Mouse (Mus musculus) bone marrow macrophage, adult 2 months (primary cell): ENCODE measurements at regions not wholly inside any gene's neighbourhood (a gene's known extent, or its start where the extent isn't known, plus 50 kb on each side); places are given as distances from the start of the nearest gene placed in this dataset.

Experiments used
- H3K27ac ChIP-seq: 2 replicates; pipeline ENCODE4 v1.5.1; 2012; ENCODE audit warnings: low read depth, low read length; ENCODE audit not compliant: insufficient read depth
- H3K4me1 ChIP-seq: 2 replicates; pipeline ENCODE4 v1.6.1; 2012; ENCODE audit warnings: low read length; ENCODE audit not compliant: control insufficient read depth, insufficient read depth
- H3K4me3 ChIP-seq: 2 replicates; pipeline ENCODE4 v1.5.1; 2012; ENCODE audit warnings: mild to moderate bottlenecking, low read length, moderate library complexity; ENCODE audit not compliant: insufficient read depth
- CTCF ChIP-seq: IDR thresholded peaks from 2 replicates; pipeline ENCODE4 v1.5.1; 2012; ENCODE audit warnings: low read depth, mild to moderate bottlenecking, low read length, moderate library complexity
- POLR2A ChIP-seq: IDR thresholded peaks from 2 replicates; pipeline ENCODE4 v1.6.1; 2012; ENCODE audit warnings: mild to moderate bottlenecking, low read depth, low read length, borderline replicate concordance

- no peak for TF ChIP-seq CTCF
- TF ChIP-seq POLR2A, result no peak
- Histone ChIP-seq H3K4me1 (peaks cover 3% of the 10 kb centered on the region; the same call in 1 of the 2 replicates), H3K4me3 (no peak overlapping the region)
Observed at GRCm38 (mm10) chr2:26787312-26787711, 77.5 kb downstream of the Abo start.

GRCm38 (mm10) chr2:26777016-26777415, 87.8 kb downstream of the Abo start:
- peaks cover 4% of the 10 kb centered on the region; the same call in 1 of the 2 replicates for H3K4me1 ChIP-seq
- H3K4me3 ChIP-seq, result no peak overlapping the region
- TF ChIP-seq POLR2A (no peak), CTCF (no peak)
- H3K27ac ChIP-seq, result no peak overlapping the region

More at GRCm38 (mm10) chr2:26787312-26787711, 77.5 kb downstream of the Abo start:
- no peak overlapping the region for H3K27ac ChIP-seq

GRCm38 (mm10) chr2:26753357-26753756, 82.3 kb upstream of the Lcn4 start:
- Histone ChIP-seq H3K4me1 (peaks cover 8% of the 10 kb centered on the region), H3K4me3 (no peak overlapping the region), H3K27ac (no peak overlapping the region)
- TF ChIP-seq POLR2A (no peak), CTCF (no peak)

- no peak overlapping the region for H3K4me3 ChIP-seq
- no peak overlapping the region for H3K27ac ChIP-seq
- peaks cover 14% of the 10 kb centered on the region for H3K4me1 ChIP-seq
- no peak for TF ChIP-seq POLR2A
- no peak for TF ChIP-seq CTCF
Observed at GRCm38 (mm10) chr2:26751916-26752315, 80.8 kb upstream of the Lcn4 start.

GRCm38 (mm10) chr2:26744341-26744740, 73.3 kb upstream of the Lcn4 start:
- Histone ChIP-seq H3K4me1 (peaks cover 26% of the 10 kb centered on the region), H3K4me3 (no peak overlapping the region), H3K27ac (peak overlapping the region; percentile 97)
- TF ChIP-seq POLR2A (no peak), CTCF (no peak)

GRCm38 (mm10) chr2:26738926-26739325, 67.8 kb upstream of the Lcn4 start:
- no peak for TF ChIP-seq POLR2A
- no peak for TF ChIP-seq CTCF
- no peak overlapping the region for H3K4me3 ChIP-seq
- peaks cover 18% of the 10 kb centered on the region for H3K4me1 ChIP-seq
- no peak overlapping the region for H3K27ac ChIP-seq

GRCm38 (mm10) chr2:26737725-26738124, 66.6 kb upstream of the Lcn4 start:
- Histone ChIP-seq H3K4me3 (no peak overlapping the region), H3K4me1 (peaks cover 14% of the 10 kb centered on the region), H3K27ac (no peak overlapping the region)
- TF ChIP-seq POLR2A (no peak), CTCF (no peak)
